Mouse (Mus musculus) heart, adult 11 months (tissue): Measurements from ENCODE around the gene Gpsm3.

Experiments used
- DNase-seq: peaks from one replicate; pipeline ENCODE4 v3.0.0; 2022

The Gpsm3 gene

DNA sequence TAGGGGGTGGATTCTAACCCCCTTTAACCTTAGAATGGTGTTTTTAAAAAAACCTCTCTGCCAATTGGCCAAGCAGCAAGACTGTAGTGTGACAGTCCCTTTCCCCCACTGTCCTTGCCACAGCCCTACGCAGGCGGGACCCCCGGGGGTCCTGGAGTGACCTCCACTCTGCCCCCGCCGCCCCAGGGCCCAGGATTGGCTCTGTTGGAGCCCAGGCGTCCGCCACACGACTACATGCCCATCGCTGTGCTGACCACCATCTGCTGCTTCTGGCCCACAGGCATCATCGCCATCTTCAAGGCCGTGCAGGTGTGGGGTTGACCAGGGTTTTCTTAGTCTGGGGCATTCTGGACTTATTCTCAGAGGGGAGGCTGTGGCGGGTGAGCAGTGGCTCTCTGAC is 42.0 kb downstream of the Gpsm3 start:
- no peak for DNase-seq

DNA sequence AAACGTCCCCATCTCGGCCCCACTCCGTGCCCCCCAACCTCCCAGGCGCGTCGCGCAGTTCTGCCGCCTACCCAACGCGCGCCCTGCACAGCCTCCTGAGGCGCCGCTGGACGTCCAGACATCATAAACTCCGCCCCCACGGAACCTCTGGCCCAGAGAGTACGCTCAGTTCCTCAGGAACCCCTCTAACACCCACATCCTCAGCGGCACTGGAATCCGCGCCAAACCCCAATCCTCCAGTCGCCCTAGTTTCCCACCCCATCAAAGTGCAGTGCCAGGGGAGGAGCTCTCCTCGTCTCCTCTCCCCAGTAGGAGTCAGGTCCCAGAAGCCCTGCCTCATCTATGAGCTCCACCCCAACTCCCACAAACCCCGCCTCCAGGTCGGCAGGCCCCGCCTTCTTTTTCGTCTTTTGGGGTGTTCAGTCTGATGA is 42.7 kb downstream of the Gpsm3 start:
- peak; percentile 99 for DNase-seq

DNA sequence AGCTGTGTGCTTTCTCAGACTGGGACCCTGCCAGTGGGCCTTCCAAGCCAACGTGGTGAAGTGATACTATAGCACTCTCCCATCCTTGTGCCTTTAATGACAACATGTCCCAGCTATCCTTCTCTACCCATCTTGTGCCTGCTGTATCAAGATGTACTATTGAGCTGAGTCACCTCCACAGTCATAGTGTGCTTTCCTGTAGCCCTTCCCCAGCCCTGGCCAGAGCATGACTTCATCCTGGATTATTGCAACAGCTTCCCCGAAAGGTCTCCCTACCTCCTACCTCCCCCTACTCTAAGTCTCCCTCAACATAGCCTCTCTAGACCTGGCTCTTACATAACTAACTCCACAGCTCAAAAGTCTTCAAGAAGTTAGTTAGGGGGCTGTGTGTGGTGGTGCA is 46.1 kb downstream of the Gpsm3 start:
- DNase-seq: no peak

DNA sequence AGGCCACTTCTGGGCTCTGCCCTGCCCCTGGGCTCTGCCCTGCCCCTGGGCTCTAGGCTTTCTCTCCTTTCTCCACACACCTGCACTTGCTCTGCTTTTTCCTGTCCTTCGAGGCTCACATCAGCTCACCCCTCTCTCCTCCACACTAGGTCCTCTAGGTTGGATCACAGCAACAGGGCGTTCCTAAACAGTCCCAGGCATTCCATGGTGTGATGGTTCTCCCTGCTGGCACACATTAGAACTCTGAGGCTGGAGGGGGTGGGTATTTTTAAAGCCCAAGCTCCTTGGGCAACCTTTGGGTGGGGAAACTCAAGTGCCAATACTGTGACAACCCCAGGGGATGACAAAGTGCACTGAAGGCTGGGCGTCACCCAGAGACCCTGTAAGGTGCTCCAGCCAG is 47.9 kb downstream of the Gpsm3 start:
- peak; percentile 90 for DNase-seq

DNA sequence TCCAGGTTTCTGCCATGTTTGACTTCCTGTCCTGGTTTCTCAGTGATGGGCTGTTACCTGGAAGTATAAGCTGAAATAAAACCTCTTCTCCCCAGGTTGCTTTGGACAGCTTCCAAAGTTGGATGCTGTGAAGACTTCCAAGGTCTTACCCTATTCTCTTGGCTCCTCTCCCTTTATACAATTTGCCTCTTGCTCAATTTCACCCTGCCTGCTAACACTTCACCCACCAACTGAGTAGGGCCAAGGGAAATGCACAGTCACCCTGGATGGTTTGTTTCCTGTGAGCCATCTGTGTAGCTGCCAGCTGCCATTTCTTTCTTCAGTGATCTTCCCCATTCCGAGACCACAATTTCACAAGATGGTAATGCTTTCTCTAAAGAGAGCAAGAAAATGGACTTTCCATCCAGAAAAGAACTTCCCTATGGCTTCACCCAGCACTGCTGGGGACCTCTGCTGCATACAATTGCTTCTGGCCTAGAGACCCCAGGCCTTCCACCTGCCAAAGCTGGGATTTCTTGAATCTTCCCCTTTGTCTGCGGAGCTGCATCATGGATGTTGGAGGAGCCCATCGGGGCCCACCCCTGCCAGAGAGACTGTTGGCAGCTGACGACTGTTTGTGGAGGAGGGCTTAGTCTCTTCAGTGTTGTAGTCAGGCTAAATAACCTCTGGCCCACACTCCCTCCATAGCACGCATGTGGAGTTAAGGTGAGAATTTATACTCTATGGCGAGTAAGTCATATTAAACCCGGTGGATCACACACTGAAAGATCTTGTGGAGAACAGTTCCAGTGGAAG is 50.1 kb downstream of the Gpsm3 start:
- peak; percentile 94 for DNase-seq

DNA sequence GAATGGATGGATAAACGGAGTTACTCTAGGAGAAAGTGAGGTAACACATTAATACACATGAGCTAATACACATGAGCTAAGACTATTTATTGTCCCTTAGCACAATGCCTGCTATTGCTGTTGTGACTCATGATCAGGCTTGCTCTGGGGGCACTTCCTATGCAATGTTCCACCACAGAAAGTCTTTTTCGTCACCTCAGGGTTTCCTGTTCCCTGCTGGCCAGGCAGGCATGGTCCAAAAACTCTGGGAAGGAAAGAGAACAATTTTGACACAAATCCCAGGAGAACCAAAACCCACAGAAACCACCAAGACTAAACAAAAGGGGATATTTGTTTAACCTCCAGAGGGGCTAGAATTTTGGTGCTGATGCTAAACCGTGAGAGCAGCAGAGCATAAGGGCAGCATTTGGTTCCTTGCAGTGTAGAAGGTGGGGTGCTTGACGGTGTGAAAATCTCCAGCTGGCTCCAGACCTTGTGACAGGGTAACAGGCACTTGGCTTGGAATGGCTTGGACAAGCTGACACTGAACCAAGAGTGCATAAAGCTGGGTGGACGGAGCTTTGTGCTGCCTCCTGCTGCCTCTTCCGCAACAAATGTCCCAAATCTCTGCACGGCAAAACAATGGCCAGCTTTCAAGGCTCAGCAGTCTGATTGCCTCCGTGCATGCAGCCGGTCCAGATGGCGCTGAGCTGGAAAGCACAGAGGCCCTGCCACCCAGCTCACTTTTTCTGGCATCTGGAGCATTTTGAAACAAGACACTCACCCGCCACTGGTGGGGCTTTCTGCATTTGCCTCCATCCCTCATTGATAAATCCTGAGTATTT is 51.4 kb downstream of the Gpsm3 start:
- peak; percentile 98 for DNase-seq
